Mouse (Mus musculus) forebrain, embryonic 11.5 days (tissue): ENCODE measurements around the gene Arsa. TPM values are rescaled to one million over a fixed set of nuclear protein-coding genes. Genes with fewer than 3 reads are reported as not detected.

Source experiments
- ATAC-seq: fragments of 200-750 bp; cut with Nextera tagmentation; replicated peaks from 2 replicates; pipeline ENCODE4 v1.8.0; 2017; ENCODE audit warnings: moderate TSS enrichment; ENCODE audit not compliant: low FRiP score
- DNase-seq: peaks from one replicate; pipeline ENCODE4 v3.0.0-alpha.2; 2017; ENCODE audit warnings: low spot score
- H3K27ac ChIP-seq: fragments of 300-500 bp; sonication (generic); 2 replicates; pipeline ENCODE4 v1.5.1; 2014; ENCODE audit warnings: low read depth, low read length
- H3K27me3 ChIP-seq: fragments of 300-500 bp; sonication (generic); 2 replicates; pipeline ENCODE4 v1.6.1; 2014; ENCODE audit warnings: mild to moderate bottlenecking, low read length, mixed read lengths; ENCODE audit not compliant: control insufficient read depth, insufficient read depth
- H3K36me3 ChIP-seq: fragments of 300-500 bp; sonication (generic); 2 replicates; pipeline ENCODE4 v1.6.1; 2014; ENCODE audit warnings: mild to moderate bottlenecking, low read length, moderate library complexity, mixed read lengths; ENCODE audit not compliant: control insufficient read depth, insufficient read depth
- H3K4me1 ChIP-seq: fragments of 300-500 bp; sonication (generic); replicated peaks from 2 replicates; pipeline ENCODE4 v1.6.1; 2014; ENCODE audit warnings: low read length, mixed read lengths; ENCODE audit not compliant: control insufficient read depth, insufficient read depth
- H3K4me2 ChIP-seq: fragments of 300-500 bp; sonication (generic); 2 replicates; pipeline ENCODE4 v1.6.1; 2014; ENCODE audit warnings: low read depth, mild to moderate bottlenecking, low read length, moderate library complexity, mixed read lengths; ENCODE audit not compliant: severe bottlenecking
- H3K4me3 ChIP-seq: fragments of 300-500 bp; sonication (generic); 2 replicates; pipeline ENCODE4 v1.5.1; 2014; ENCODE audit warnings: low read depth, low read length
- H3K9ac ChIP-seq: fragments of 300-500 bp; sonication (generic); 2 replicates; pipeline ENCODE4 v1.6.1; 2014; ENCODE audit warnings: low read length
- H3K9me3 ChIP-seq: fragments of 300-500 bp; sonication (generic); 2 replicates; pipeline ENCODE4 v1.6.1; 2016; ENCODE audit warnings: low read length, mixed read lengths; ENCODE audit not compliant: control insufficient read depth
- WGBS: fragments of 180-500 bp; shearing (Covaris S2); extraction: QIAGEN DNeasy Blood & Tissue Kit; methylation state at CpG from one replicate; pipeline ENCODE4 v1.1.7; 2014; 5-methylcytosine and 5-hydroxymethylcytosine counted together
- polyA plus RNA-seq: library from polyadenylated mRNA; unstranded; fragments of >200 nt; fragmentation: Nextera tagmentation; extraction: Ambion mirVana; gene quantifications from 2 replicates; pipeline ENCODE4 v1.2.1, GENCODE M21; 2014

Gene Arsa
- 9.9 and 10.6 TPM in 2 replicates for polyA plus RNA-seq

- Histone ChIP-seq H3K27ac (peak within 1 kb of the TSS; percentile 27; the same call in 1 of the 2 replicates), H3K27me3 (no peaks in the 10 kb centered on the region), H3K9ac (peak within 1 kb of the TSS; percentile 66), H3K4me1 (peaks cover 3% of the 10 kb centered on the region; the same call in 1 of the 2 replicates), H3K36me3 (no peaks in the 10 kb centered on the region), H3K4me2 (peak within 1 kb of the TSS; percentile 81), H3K9me3 (no peaks in the 10 kb centered on the region), H3K4me3 (peak within 1 kb of the TSS; percentile 57)
- DNase-seq (no peak), ATAC-seq (no peak)
- WGBS = 36% methylated on average over 9 of the region's 9 CpGs
These were observed at the start of gene Arsa for GRCm38 (mm10) chr15:89477091-89477491. Arsa (minus strand) TSS chr15:89477425.

DNA sequence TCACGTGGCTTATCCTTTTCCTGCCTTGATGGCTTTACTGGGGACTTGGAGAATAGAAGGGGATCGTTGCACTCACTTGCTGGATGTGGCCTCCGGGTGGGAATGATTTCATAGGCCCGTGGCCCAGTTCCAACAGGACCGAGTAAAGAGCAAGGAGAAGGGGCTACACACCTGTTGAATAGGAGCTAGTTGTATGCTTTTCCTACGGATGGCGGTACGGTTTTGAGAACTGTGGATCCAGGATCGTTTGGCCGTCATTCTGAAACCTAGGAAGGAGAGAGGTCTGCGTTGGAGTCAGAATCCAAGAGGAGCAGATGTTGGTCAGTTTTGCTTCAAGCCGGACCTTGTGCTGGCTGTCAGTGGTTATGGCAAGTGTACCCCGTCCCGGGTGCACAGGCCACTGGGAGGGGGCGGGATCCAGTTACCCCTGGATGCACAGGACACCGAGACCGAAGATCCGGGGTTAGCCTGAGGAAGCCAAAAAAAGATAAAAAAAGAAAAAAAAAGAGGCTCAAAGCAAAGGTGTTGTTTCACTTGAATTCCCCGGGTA is 49.6 kb upstream of the Arsa start:
- Histone ChIP-seq H3K36me3 (no peaks in the 10 kb centered on the region), H3K9ac (no peak overlapping the region), H3K4me1 (peaks cover 8% of the 10 kb centered on the region; the same call in 1 of the 2 replicates), H3K4me3 (no peak overlapping the region), H3K27me3 (peaks cover 20% of the 10 kb centered on the region), H3K27ac (no peak overlapping the region), H3K9me3 (no peaks in the 10 kb centered on the region), H3K4me2 (no peak overlapping the region)
- WGBS = 88% methylated on average over 19 of the region's 19 CpGs
- ATAC-seq (no peak), DNase-seq (no peak)

DNA sequence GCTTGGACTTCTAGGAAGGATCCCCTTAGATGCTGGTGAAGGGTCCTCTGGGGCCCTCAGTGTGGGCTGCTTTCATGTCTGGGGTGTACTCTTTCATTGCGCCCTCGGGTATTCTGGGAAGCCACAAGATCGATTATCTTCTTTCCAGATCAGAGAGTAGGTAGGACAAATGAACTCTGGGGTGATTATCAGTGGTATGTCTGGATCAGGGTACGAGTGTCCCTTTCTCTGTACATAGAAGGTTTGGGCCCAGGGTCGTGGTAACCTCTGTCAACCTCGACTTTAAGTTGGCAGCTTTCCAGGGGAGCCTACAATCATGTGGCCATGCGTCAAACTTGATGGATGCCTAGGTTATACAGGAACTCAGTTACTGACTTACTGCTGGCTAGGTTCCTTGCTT is 48.7 kb upstream of the Arsa start:
- 93% methylated on average over 7 of the region's 7 CpGs for WGBS
- Histone ChIP-seq H3K9ac (no peak overlapping the region), H3K36me3 (no peaks in the 10 kb centered on the region), H3K4me1 (peaks cover 8% of the 10 kb centered on the region; the same call in 1 of the 2 replicates), H3K27me3 (peaks cover 20% of the 10 kb centered on the region), H3K4me2 (no peak overlapping the region), H3K4me3 (no peak overlapping the region), H3K27ac (no peak overlapping the region), H3K9me3 (no peaks in the 10 kb centered on the region)
- no peak for DNase-seq
- ATAC-seq = no peak

- Histone ChIP-seq H3K27me3 (peaks cover 20% of the 10 kb centered on the region), H3K4me1 (peaks cover 8% of the 10 kb centered on the region; the same call in 1 of the 2 replicates), H3K36me3 (no peaks in the 10 kb centered on the region), H3K4me3 (no peak overlapping the region), H3K9me3 (no peaks in the 10 kb centered on the region), H3K9ac (no peak overlapping the region), H3K27ac (no peak overlapping the region), H3K4me2 (no peak overlapping the region)
- ATAC-seq (no peak), DNase-seq (no peak)
- 93% methylated on average over 8 of the region's 8 CpGs for WGBS
These were observed 48.2 kb upstream of the Arsa start for GRCm38 (mm10) chr15:89525464-89525863.

GRCm38 (mm10) chr15:89524611-89525415 is 47.6 kb upstream of the Arsa start:
- Histone ChIP-seq H3K36me3 (no peaks in the 10 kb centered on the region), H3K4me1 (peaks cover 8% of the 10 kb centered on the region; the same call in 1 of the 2 replicates), H3K27me3 (peaks cover 20% of the 10 kb centered on the region), H3K4me3 (no peak overlapping the region), H3K27ac (no peak overlapping the region), H3K9ac (no peak overlapping the region; the same call in 1 of the 2 replicates), H3K4me2 (peak overlapping the region; percentile 94), H3K9me3 (no peaks in the 10 kb centered on the region)
- DNase-seq (no peak), ATAC-seq (no peak)
- WGBS = 73% methylated on average over 8 of the region's 8 CpGs

DNA sequence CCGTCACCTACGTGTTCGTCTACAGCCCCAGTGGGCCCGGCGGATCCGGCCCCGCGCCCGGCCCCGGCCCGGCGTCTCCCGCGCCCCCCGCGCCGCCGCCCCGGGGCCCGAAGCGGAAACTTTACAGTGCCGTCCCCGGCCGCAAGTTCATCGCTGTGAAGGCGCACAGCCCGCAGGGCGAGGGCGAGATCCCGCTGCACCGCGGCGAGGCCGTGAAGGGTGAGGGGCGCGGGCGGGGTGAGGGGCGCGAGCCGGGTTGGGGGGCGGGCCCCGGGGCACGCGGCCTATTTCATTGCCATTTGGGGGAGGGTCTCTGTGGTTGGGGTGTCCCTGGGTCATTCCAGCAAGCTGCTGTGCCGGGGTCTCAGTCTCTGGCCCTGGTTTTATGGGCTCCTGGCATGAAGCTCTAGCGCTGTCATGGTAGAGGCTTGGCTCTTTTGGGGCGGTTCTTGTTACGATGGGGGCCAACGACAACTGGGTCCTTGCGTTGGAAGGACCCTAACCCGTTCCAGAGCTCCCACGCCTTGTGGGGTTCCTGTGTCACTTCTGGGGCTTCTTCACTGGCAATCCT is 46.9 kb upstream of the Arsa start:
- Histone ChIP-seq H3K9ac (peak overlapping the region; percentile 39), H3K4me1 (peaks cover 8% of the 10 kb centered on the region; the same call in 1 of the 2 replicates), H3K4me3 (peak overlapping the region; percentile 54), H3K27me3 (peaks cover 20% of the 10 kb centered on the region), H3K36me3 (no peaks in the 10 kb centered on the region), H3K9me3 (no peaks in the 10 kb centered on the region), H3K4me2 (peak overlapping the region; percentile 94), H3K27ac (no peak overlapping the region)
- ATAC-seq = no peak
- 5% methylated on average over 44 of the region's 52 CpGs for WGBS
- no peak for DNase-seq

GRCm38 (mm10) chr15:89523283-89523832 is 46.1 kb upstream of the Arsa start:
- Histone ChIP-seq H3K4me2 (peak overlapping the region; percentile 94), H3K27ac (no peak overlapping the region), H3K27me3 (peaks cover 20% of the 10 kb centered on the region), H3K9me3 (no peaks in the 10 kb centered on the region), H3K4me3 (peak overlapping the region; percentile 54), H3K36me3 (no peaks in the 10 kb centered on the region), H3K4me1 (peaks cover 8% of the 10 kb centered on the region; the same call in 1 of the 2 replicates), H3K9ac (peak overlapping the region; percentile 23; the same call in 1 of the 2 replicates)
- WGBS = 5% methylated on average over 26 of the region's 47 CpGs
- DNase-seq (no peak), ATAC-seq (no peak)

GRCm38 (mm10) chr15:89522566-89523282 is 45.5 kb upstream of the Arsa start:
- Histone ChIP-seq H3K4me1 (peaks cover 8% of the 10 kb centered on the region; the same call in 1 of the 2 replicates), H3K9ac (no peak overlapping the region), H3K9me3 (no peaks in the 10 kb centered on the region), H3K27me3 (peaks cover 20% of the 10 kb centered on the region), H3K27ac (no peak overlapping the region), H3K4me3 (no peak overlapping the region), H3K36me3 (no peaks in the 10 kb centered on the region), H3K4me2 (peak overlapping the region; percentile 94; the same call in 1 of the 2 replicates)
- 86% methylated on average over 10 of the region's 10 CpGs for WGBS
- no peak for ATAC-seq
- no peak for DNase-seq
